Mouse (Mus musculus): ENCODE measurements around the gene Aunip. TPM values are rescaled to one million over a fixed set of nuclear protein-coding genes. Genes with fewer than 3 reads are reported as not detected.
A peak's percentile ranks its signal among the peaks of the same experiment; 100 is the strongest.

Aunip gene
- 19.3 and 25.9 TPM in 2 replicates for polyA plus RNA-seq (2016; fragmentation: Nextera tagmentation; extraction: Ambion mirVana)

- Histone ChIP-seq H3K4me1 (replicated peaks) (peaks cover 41% of the 10 kb centered on the region), H3K4me3 (peak within 1 kb of the TSS; percentile 65), H3K27me3 (ENCODE audit: insufficient read depth, poor library complexity, severe bottlenecking) (no peaks in the 10 kb centered on the region), H3K36me3 (peaks cover 11% of the 10 kb centered on the region), H3K27ac (peak within 1 kb of the TSS; percentile 93), H3K9me3 (no peaks in the 10 kb centered on the region)
- DNase-seq (ENCODE audit: low spot score) = peak; percentile 95
- under 1% methylated on average over 42 of the region's 42 CpGs for WGBS
These were observed at the start of gene Aunip for GRCm38 (mm10) chr4:134510845-134511411. Gene Aunip (plus strand): TSS chr4:134510999.

GRCm38 (mm10) chr4:134461252-134461651, 49.5 kb upstream of the Aunip start:
- no peak overlapping the region for H3K27ac ChIP-seq
- no peak for DNase-seq (ENCODE audit: low spot score)
- 84% methylated on average over 5 of the region's 5 CpGs for WGBS

GRCm38 (mm10) chr4:134465789-134466188, 45.0 kb upstream of the Aunip start:
- Histone ChIP-seq H3K27me3 (ENCODE audit: insufficient read depth, poor library complexity, severe bottlenecking) (peaks cover 28% of the 10 kb centered on the region), H3K27ac (peak overlapping the region; percentile 99), H3K9me3 (0 out of 2 replicates have a peak, but pooled peaks cover 3% of the 10 kb centered on the region), H3K36me3 (peaks cover 7% of the 10 kb centered on the region), H3K4me3 (no peak overlapping the region), H3K4me1 (replicated peaks) (peaks cover 42% of the 10 kb centered on the region)
- 35% methylated on average over 12 of the region's 12 CpGs for WGBS
- DNase-seq (ENCODE audit: low spot score) = no peak

More at GRCm38 (mm10) chr4:134461252-134461651, 49.5 kb upstream of the Aunip start:
- Histone ChIP-seq H3K4me3 (no peak overlapping the region), H3K9me3 (0 out of 2 replicates have a peak, but pooled peaks cover 3% of the 10 kb centered on the region), H3K27me3 (ENCODE audit: insufficient read depth, poor library complexity, severe bottlenecking) (peaks cover 21% of the 10 kb centered on the region), H3K36me3 (no peaks in the 10 kb centered on the region), H3K4me1 (replicated peaks) (peaks cover 18% of the 10 kb centered on the region)

- Histone ChIP-seq H3K27ac (peak overlapping the region; percentile 99), H3K4me1 (replicated peaks) (peaks cover 48% of the 10 kb centered on the region), H3K4me3 (peak overlapping the region; percentile 97), H3K9me3 (0 out of 2 replicates have a peak, but pooled peaks cover 3% of the 10 kb centered on the region), H3K36me3 (peaks cover 15% of the 10 kb centered on the region), H3K27me3 (ENCODE audit: insufficient read depth, poor library complexity, severe bottlenecking) (peaks cover 28% of the 10 kb centered on the region)
- 67% methylated on average over 11 of the region's 11 CpGs for WGBS
- peak; percentile 30 for DNase-seq (ENCODE audit: low spot score)
These were observed 44.2 kb upstream of the Aunip start for GRCm38 (mm10) chr4:134466381-134467262.

- Histone ChIP-seq H3K9me3 (0 out of 2 replicates have a peak, but pooled peaks cover 3% of the 10 kb centered on the region), H3K36me3 (peaks cover 25% of the 10 kb centered on the region), H3K27me3 (ENCODE audit: insufficient read depth, poor library complexity, severe bottlenecking) (peaks cover 28% of the 10 kb centered on the region), H3K4me1 (replicated peaks) (peaks cover 48% of the 10 kb centered on the region), H3K27ac (peak overlapping the region; percentile 99), H3K4me3 (peak overlapping the region; percentile 97)
- under 1% methylated on average over 31 of the region's 31 CpGs for WGBS
- peak; percentile 77 for DNase-seq (ENCODE audit: low spot score)
These were observed 43.2 kb upstream of the Aunip start for GRCm38 (mm10) chr4:134467435-134468214.

- WGBS = 0% methylated on average over 31 of the region's 31 CpGs
- H3K4me3 ChIP-seq = peak within 1 kb of the TSS; percentile 97
- peaks cover 31% of the 10 kb centered on the region for H3K36me3 ChIP-seq
- peak within 1 kb of the TSS; percentile 99 for H3K27ac ChIP-seq
- peaks cover 51% of the 10 kb centered on the region for H3K4me1 ChIP-seq (replicated peaks)
- DNase-seq (ENCODE audit: low spot score) = peak; percentile 97
- H3K27me3 ChIP-seq (ENCODE audit: insufficient read depth, poor library complexity, severe bottlenecking) = peaks cover 28% of the 10 kb centered on the region
- H3K9me3 ChIP-seq = 0 out of 2 replicates have a peak, but pooled peaks cover 3% of the 10 kb centered on the region
These were observed 42.6 kb upstream of the Aunip start, which contains the start of gene Stmn1 for GRCm38 (mm10) chr4:134468215-134468575. Gene Stmn1 (plus strand): TSS chr4:134468320.

- peaks cover 33% of the 10 kb centered on the region for H3K36me3 ChIP-seq
- H3K27me3 ChIP-seq (ENCODE audit: insufficient read depth, poor library complexity, severe bottlenecking) = peaks cover 28% of the 10 kb centered on the region
- peak overlapping the region; percentile 99 for H3K27ac ChIP-seq
- H3K4me3 ChIP-seq = peak overlapping the region; percentile 97
- under 1% methylated on average over 68 of the region's 68 CpGs for WGBS
- H3K9me3 ChIP-seq = no peaks in the 10 kb centered on the region
- DNase-seq (ENCODE audit: low spot score) = peak; percentile 93
- H3K4me1 ChIP-seq (replicated peaks) = peaks cover 52% of the 10 kb centered on the region
These were observed 42.1 kb upstream of the Aunip start for GRCm38 (mm10) chr4:134468578-134469266.

GRCm38 (mm10) chr4:134469341-134469796, 41.4 kb upstream of the Aunip start:
- Histone ChIP-seq H3K27me3 (ENCODE audit: insufficient read depth, poor library complexity, severe bottlenecking) (peaks cover 26% of the 10 kb centered on the region), H3K4me3 (peak overlapping the region; percentile 97), H3K4me1 (replicated peaks) (peaks cover 59% of the 10 kb centered on the region), H3K36me3 (peaks cover 40% of the 10 kb centered on the region), H3K9me3 (no peaks in the 10 kb centered on the region), H3K27ac (peak overlapping the region; percentile 99)
- peak; percentile 60 for DNase-seq (ENCODE audit: low spot score)
- 13% methylated on average over 6 of the region's 6 CpGs for WGBS

- Histone ChIP-seq H3K4me3 (peak overlapping the region; percentile 97), H3K27me3 (ENCODE audit: insufficient read depth, poor library complexity, severe bottlenecking) (peaks cover 20% of the 10 kb centered on the region), H3K27ac (peak overlapping the region; percentile 99), H3K9me3 (no peaks in the 10 kb centered on the region), H3K4me1 (replicated peaks) (peaks cover 59% of the 10 kb centered on the region), H3K36me3 (peaks cover 46% of the 10 kb centered on the region)
- WGBS = 71% methylated on average over 3 of the region's 3 CpGs
- no peak for DNase-seq (ENCODE audit: low spot score)
These were observed 40.8 kb upstream of the Aunip start for GRCm38 (mm10) chr4:134469985-134470384.

GRCm38 (mm10) chr4:134471469-134471868, 39.3 kb upstream of the Aunip start:
- H3K4me1 ChIP-seq (replicated peaks) = peaks cover 48% of the 10 kb centered on the region
- peaks cover 5% of the 10 kb centered on the region; the same call in 1 of the 2 replicates for H3K27me3 ChIP-seq (ENCODE audit: insufficient read depth, poor library complexity, severe bottlenecking)
- H3K27ac ChIP-seq = no peak overlapping the region
- peak overlapping the region; percentile 97; the same call in 1 of the 2 replicates for H3K4me3 ChIP-seq
- H3K9me3 ChIP-seq = no peaks in the 10 kb centered on the region
- no peak for DNase-seq (ENCODE audit: low spot score)
- H3K36me3 ChIP-seq = peaks cover 61% of the 10 kb centered on the region

- Histone ChIP-seq H3K9me3 (no peaks in the 10 kb centered on the region), H3K36me3 (peaks cover 71% of the 10 kb centered on the region), H3K27me3 (ENCODE audit: insufficient read depth, poor library complexity, severe bottlenecking) (no peaks in the 10 kb centered on the region), H3K4me3 (no peak overlapping the region), H3K4me1 (replicated peaks) (peaks cover 28% of the 10 kb centered on the region), H3K27ac (no peak overlapping the region)
- DNase-seq (ENCODE audit: low spot score) = no peak
- 69% methylated on average over 4 of the region's 4 CpGs for WGBS
These were observed 37.0 kb upstream of the Aunip start for GRCm38 (mm10) chr4:134473764-134474163.

GRCm38 (mm10) chr4:134474240-134474639, 36.6 kb upstream of the Aunip start:
- DNase-seq (ENCODE audit: low spot score) = no peak
- H3K27ac ChIP-seq = peak overlapping the region; percentile 23; the same call in 1 of the 2 replicates
- peaks cover 27% of the 10 kb centered on the region for H3K4me1 ChIP-seq (replicated peaks)
- H3K4me3 ChIP-seq = no peak overlapping the region
- no peaks in the 10 kb centered on the region for H3K27me3 ChIP-seq (ENCODE audit: insufficient read depth, poor library complexity, severe bottlenecking)
- H3K9me3 ChIP-seq = no peaks in the 10 kb centered on the region
- peaks cover 71% of the 10 kb centered on the region for H3K36me3 ChIP-seq
- WGBS = 67% methylated on average over 8 of the region's 8 CpGs

Measured in hindbrain, embryonic 10.5 days (tissue).